Mouse (Mus musculus): ENCODE data around the gene Zbtb11. TPM values are rescaled to one million over a fixed set of nuclear protein-coding genes. Genes with fewer than 3 reads are reported as not detected.
A peak's percentile ranks its signal among the peaks of the same experiment; 100 is the strongest.

Zbtb11 gene
- polyA plus RNA-seq, 2 experiments: 12.3 to 17.7 TPM

GRCm38 (mm10) chr16:56014076-56014475 is 40.4 kb downstream of the Zbtb11 start:
- Histone ChIP-seq H3K36me3 (ENCODE audit: control insufficient read depth, insufficient read depth, low read length) (peaks cover 34% of the 10 kb centered on the region), H3K27ac (replicated peaks; ENCODE audit: low read depth, low read length) (no peak overlapping the region), H3K4me2 (replicated peaks; ENCODE audit: low read depth, low read length, severe bottlenecking) (no peak overlapping the region), H3K4me3 (replicated peaks; ENCODE audit: low read length) (no peak overlapping the region), H3K9ac (ENCODE audit: low read depth, low read length, severe bottlenecking) (no peak overlapping the region), H3K4me1 (ENCODE audit: control insufficient read depth, insufficient read depth, low read length) (no peaks in the 10 kb centered on the region), H3K27me3 (ENCODE audit: control insufficient read depth, insufficient read depth, low read length) (no peaks in the 10 kb centered on the region), H3K9me3 (ENCODE audit: control insufficient read depth, low read length) (no peaks in the 10 kb centered on the region)
- DNase-seq (ENCODE audit: low spot score) (no peak), ATAC-seq (ENCODE audit: low FRiP score, low read depth) (no peak)
- 78% methylated on average over 7 of the region's 7 CpGs for WGBS
- TF ChIP-seq POLR2A (IDR thresholded peaks at IDR 0.05; ENCODE audit: borderline replicate concordance, extremely low read depth, insufficient read depth, insufficient read length): no peak

GRCm38 (mm10) chr16:56019660-56020059 is 46.0 kb downstream of the Zbtb11 start:
- no peak overlapping the region for H3K4me3 ChIP-seq (replicated peaks; ENCODE audit: low read length)
- TF ChIP-seq POLR2A (IDR thresholded peaks at IDR 0.05; ENCODE audit: borderline replicate concordance, extremely low read depth, insufficient read depth, insufficient read length): no peak
- WGBS: 96% methylated on average over 7 of the region's 7 CpGs
- H3K27ac ChIP-seq (replicated peaks; ENCODE audit: low read depth, low read length): no peak overlapping the region
- ATAC-seq (ENCODE audit: low FRiP score, low read depth): no peak
- peaks cover 63% of the 10 kb centered on the region for H3K36me3 ChIP-seq (ENCODE audit: control insufficient read depth, insufficient read depth, low read length)
- H3K9ac ChIP-seq (ENCODE audit: low read depth, low read length, severe bottlenecking): no peak overlapping the region
- no peaks in the 10 kb centered on the region for H3K27me3 ChIP-seq (ENCODE audit: control insufficient read depth, insufficient read depth, low read length)
- H3K9me3 ChIP-seq (ENCODE audit: control insufficient read depth, low read length): no peaks in the 10 kb centered on the region
- no peaks in the 10 kb centered on the region for H3K4me1 ChIP-seq (ENCODE audit: control insufficient read depth, insufficient read depth, low read length)
- no peak overlapping the region for H3K4me2 ChIP-seq (replicated peaks; ENCODE audit: low read depth, low read length, severe bottlenecking)
- no peak for DNase-seq (ENCODE audit: low spot score)

- 35% methylated on average over 12 of the region's 12 CpGs for WGBS
- Histone ChIP-seq H3K4me1 (ENCODE audit: control insufficient read depth, insufficient read depth, low read length) (peaks cover 15% of the 10 kb centered on the region), H3K4me2 (replicated peaks; ENCODE audit: low read depth, low read length, severe bottlenecking) (peak overlapping the region; percentile 75), H3K9ac (ENCODE audit: low read depth, low read length, severe bottlenecking) (peak overlapping the region; percentile 95), H3K4me3 (replicated peaks; ENCODE audit: low read length) (peak overlapping the region; percentile 93), H3K27me3 (ENCODE audit: control insufficient read depth, insufficient read depth, low read length) (no peaks in the 10 kb centered on the region), H3K36me3 (ENCODE audit: control insufficient read depth, insufficient read depth, low read length) (peaks cover 33% of the 10 kb centered on the region), H3K9me3 (ENCODE audit: control insufficient read depth, low read length) (no peaks in the 10 kb centered on the region), H3K27ac (replicated peaks; ENCODE audit: low read depth, low read length) (no peak overlapping the region)
- DNase-seq (ENCODE audit: low spot score): no peak
- ATAC-seq (ENCODE audit: low FRiP score, low read depth): no peak
- no peak for TF ChIP-seq POLR2A (IDR thresholded peaks at IDR 0.05; ENCODE audit: borderline replicate concordance, extremely low read depth, insufficient read depth, insufficient read length)
Observed at GRCm38 (mm10) chr16:56027854-56028629, 54.4 kb downstream of the Zbtb11 start.

- WGBS: under 1% methylated on average over 50 of the region's 62 CpGs
- H3K9ac ChIP-seq (ENCODE audit: low read depth, low read length, severe bottlenecking): peak overlapping the region; percentile 95
- H3K36me3 ChIP-seq (ENCODE audit: control insufficient read depth, insufficient read depth, low read length): peaks cover 36% of the 10 kb centered on the region
- no peaks in the 10 kb centered on the region for H3K27me3 ChIP-seq (ENCODE audit: control insufficient read depth, insufficient read depth, low read length)
- H3K4me1 ChIP-seq (ENCODE audit: control insufficient read depth, insufficient read depth, low read length): peaks cover 15% of the 10 kb centered on the region
- DNase-seq (ENCODE audit: low spot score) (no peak), ATAC-seq (ENCODE audit: low FRiP score, low read depth) (peak; percentile 73)
- H3K9me3 ChIP-seq (ENCODE audit: control insufficient read depth, low read length): no peaks in the 10 kb centered on the region
- no peak for TF ChIP-seq POLR2A (IDR thresholded peaks at IDR 0.05; ENCODE audit: borderline replicate concordance, extremely low read depth, insufficient read depth, insufficient read length)
- peak overlapping the region; percentile 75 for H3K4me2 ChIP-seq (replicated peaks; ENCODE audit: low read depth, low read length, severe bottlenecking)
- H3K4me3 ChIP-seq (replicated peaks; ENCODE audit: low read length): peak overlapping the region; percentile 93
- H3K27ac ChIP-seq (replicated peaks; ENCODE audit: low read depth, low read length): peak overlapping the region; percentile 94
Observed at GRCm38 (mm10) chr16:56028722-56029551, 55.3 kb downstream of the Zbtb11 start.

- Histone ChIP-seq H3K4me1 (ENCODE audit: control insufficient read depth, insufficient read depth, low read length) (peaks cover 15% of the 10 kb centered on the region), H3K4me2 (replicated peaks; ENCODE audit: low read depth, low read length, severe bottlenecking) (peak within 1 kb of the TSS; percentile 75), H3K27ac (replicated peaks; ENCODE audit: low read depth, low read length) (peak within 1 kb of the TSS; percentile 94), H3K36me3 (ENCODE audit: control insufficient read depth, insufficient read depth, low read length) (peaks cover 41% of the 10 kb centered on the region), H3K9me3 (ENCODE audit: control insufficient read depth, low read length) (no peaks in the 10 kb centered on the region), H3K9ac (ENCODE audit: low read depth, low read length, severe bottlenecking) (peak within 1 kb of the TSS; percentile 95), H3K4me3 (replicated peaks; ENCODE audit: low read length) (peak within 1 kb of the TSS; percentile 93), H3K27me3 (ENCODE audit: control insufficient read depth, insufficient read depth, low read length) (no peaks in the 10 kb centered on the region)
- under 1% methylated on average over 38 of the region's 39 CpGs for WGBS
- peak; percentile 100 for ATAC-seq (ENCODE audit: low FRiP score, low read depth)
- peak; percentile 70; the same call in 1 of the 2 replicates for TF ChIP-seq POLR2A (IDR thresholded peaks at IDR 0.05; ENCODE audit: borderline replicate concordance, extremely low read depth, insufficient read depth, insufficient read length)
- DNase-seq (ENCODE audit: low spot score): peak; percentile 98
Observed at GRCm38 (mm10) chr16:56029661-56030082, 56.0 kb downstream of the Zbtb11 start, which contains the start of gene Pcnp. Gene Pcnp, minus strand, starts transcription at chr16:56029739.
